Comparison of ENCODE assay signal across 8 mouse cellular contexts in the genomic region with DNA sequence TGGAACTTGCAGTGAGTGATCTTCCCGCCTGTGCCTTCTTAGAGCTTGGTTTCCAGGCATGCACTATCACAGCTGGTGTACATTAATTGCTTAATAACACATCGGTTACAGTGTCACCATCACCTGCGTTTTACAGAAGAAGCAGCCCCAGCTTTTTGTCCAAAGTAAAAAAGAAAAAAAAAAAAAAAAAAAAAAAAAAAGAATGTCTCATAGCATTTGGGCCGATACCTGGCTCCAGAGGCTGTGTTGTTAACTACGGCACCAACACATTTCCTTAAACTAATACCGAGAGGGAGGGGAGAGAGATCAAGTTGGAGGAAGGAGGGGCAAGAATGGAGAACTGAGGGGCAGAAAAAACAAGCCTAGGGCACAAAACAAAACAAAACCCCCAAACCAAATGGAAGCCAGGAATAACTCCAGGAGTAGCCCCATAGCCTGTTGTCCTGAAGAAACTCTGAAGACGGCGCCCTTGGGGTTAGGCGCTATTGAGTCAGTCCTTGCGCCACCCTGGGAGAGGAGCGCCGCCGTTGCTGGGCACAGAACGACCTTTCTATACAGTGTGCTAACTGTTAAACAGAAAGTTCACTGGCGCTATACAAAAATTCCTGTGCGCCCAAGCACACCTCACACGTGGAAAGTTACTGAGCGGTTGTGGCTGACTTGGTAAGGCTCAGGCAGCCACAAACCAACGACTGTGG. TPM values are rescaled to one million over a fixed set of nuclear protein-coding genes. Genes with fewer than 3 reads are reported as not detected.
DNase-seq lines count a peak whose midpoint lies in the region; ATAC-seq and TF ChIP-seq lines count a peak whose summit lies in the region.

No protein-coding gene starts in this region.

- intact Hi-C loops in heart, adult 2 months (cut with DNase I) = loop anchor here (10.0 kb wide), 1 partner anchor 497 kb away; no protein-coding TSS in a partner anchor

- H3K36me3 ChIP-seq in heart, embryonic 14.5 days (ENCODE audit: control insufficient read depth, insufficient read depth, low read length) = 0 out of 2 replicates have a peak, but pooled peaks cover under 1% of the 10 kb centered on the region
- H3K36me3 ChIP-seq in heart, adult 2 months (ENCODE audit: control insufficient read depth, insufficient read depth, low read length) = no peaks in the 10 kb centered on the region
- peaks cover 3% of the 10 kb centered on the region for H3K36me3 ChIP-seq in embryonic facial prominence, embryonic 13.5 days
- H3K36me3 ChIP-seq in lung, embryonic 15.5 days = no peaks in the 10 kb centered on the region

- peaks cover 2 to 6% of the 10 kb centered on the region in 2 experiments; a peak in 1 of 4 replicates for H3K4me1 ChIP-seq in heart, embryonic 14.5 days (ENCODE audit: control insufficient read depth in 2 of 2, insufficient read depth in 2 of 2, low read length in 2 of 2)
- peaks cover 3% of the 10 kb centered on the region for H3K4me1 ChIP-seq in heart, adult 2 months (ENCODE audit: control insufficient read depth, insufficient read depth, low read length)
- peaks cover 10% of the 10 kb centered on the region; the same call in 1 of the 2 replicates for H3K4me1 ChIP-seq in embryonic facial prominence, embryonic 13.5 days
- peaks cover 23% of the 10 kb centered on the region for H3K4me1 ChIP-seq in lung, embryonic 15.5 days

- peak overlapping the region; percentile 97 for H3K4me2 ChIP-seq in heart, embryonic 14.5 days (ENCODE audit: low read length)
- peak overlapping the region; percentile 85 for H3K4me2 ChIP-seq in embryonic facial prominence, embryonic 13.5 days
- H3K4me2 ChIP-seq in lung, embryonic 15.5 days = peak overlapping the region; percentile 99

- no peaks in the 10 kb centered on the region for H3K27me3 ChIP-seq in heart, embryonic 14.5 days (ENCODE audit: control insufficient read depth, insufficient read depth, low read length)
- H3K27me3 ChIP-seq in heart, adult 2 months (ENCODE audit: control insufficient read depth, insufficient read depth, low read length) = peaks cover 6% of the 10 kb centered on the region
- H3K27me3 ChIP-seq in embryonic facial prominence, embryonic 13.5 days = peaks cover 8% of the 10 kb centered on the region; the same call in 1 of the 2 replicates
- H3K27me3 ChIP-seq in lung, embryonic 15.5 days = no peaks in the 10 kb centered on the region

- ATAC-seq in heart, embryonic 14.5 days (ENCODE audit: insufficient number of reproducible peaks, insufficient read depth, low FRiP score, low read depth) = no peak
- ATAC-seq in embryonic facial prominence, embryonic 13.5 days (ENCODE audit: insufficient number of reproducible peaks, insufficient read depth, low FRiP score, low TSS enrichment, low read depth) = no peak
- no peak for ATAC-seq in lung, embryonic 15.5 days (ENCODE audit: borderline replicate concordance, extremely low read depth, low FRiP score, low TSS enrichment)

- no peaks in the 10 kb centered on the region for H3K9me3 ChIP-seq in heart, embryonic 14.5 days (ENCODE audit: control insufficient read depth, low read length)
- H3K9me3 ChIP-seq in embryonic facial prominence, embryonic 13.5 days = 0 out of 2 replicates have a peak, but pooled peaks cover under 1% of the 10 kb centered on the region
- no peaks in the 10 kb centered on the region for H3K9me3 ChIP-seq in lung, embryonic 15.5 days

- 20% methylated on average over 19 of the region's 19 CpGs for WGBS in heart, embryonic 14.5 days
- 33% methylated on average over 19 of the region's 19 CpGs for WGBS in heart, adult 2 months
- 12% methylated on average over 19 of the region's 19 CpGs for WGBS in embryonic facial prominence, embryonic 13.5 days
- WGBS in lung, embryonic 15.5 days = 19% methylated on average over 19 of the region's 19 CpGs

- no peak for TF ChIP-seq EP300 in heart, adult 2 months (IDR thresholded peaks at IDR 0.05; ENCODE audit: insufficient read depth, low read depth, low read length)

- no peak for TF ChIP-seq CTCF in heart, adult 2 months (IDR thresholded peaks at IDR 0.05)
- no peak for TF ChIP-seq CTCF in layer of hippocampus, adult 2 months (conservative IDR thresholded peaks at IDR 0.05)

- H3K27ac ChIP-seq in heart, embryonic 14.5 days (replicated peaks in 1 of 2; ENCODE audit: control insufficient read depth in 1 of 2, insufficient read depth in 1 of 2, low read depth in 2 of 2, low read length in 2 of 2) = no peak overlapping the region
- no peak overlapping the region for H3K27ac ChIP-seq in heart, adult 2 months
- peak overlapping the region; percentile 98 for H3K27ac ChIP-seq in embryonic facial prominence, embryonic 13.5 days
- H3K27ac ChIP-seq in lung, embryonic 15.5 days = 0 out of 2 replicates have a peak overlapping the region, but pooled peaks have one; percentile 97
- H3K27ac ChIP-seq in layer of hippocampus, adult 2 months = no peak overlapping the region

- no peak for TF ChIP-seq POLR2A in heart, adult 2 months (IDR thresholded peaks at IDR 0.05; ENCODE audit: insufficient read depth, low read depth, low read length)

- peak overlapping the region; percentile 5 to 67 for H3K4me3 ChIP-seq in heart, embryonic 14.5 days (ENCODE audit: control insufficient read depth in 1 of 2, insufficient read depth in 1 of 2, low read depth in 1 of 2, low read length in 2 of 2)
- no peak overlapping the region for H3K4me3 ChIP-seq in heart, adult 2 months
- H3K4me3 ChIP-seq in embryonic facial prominence, embryonic 13.5 days = peak overlapping the region; percentile 70
- H3K4me3 ChIP-seq in lung, embryonic 15.5 days = peak overlapping the region; percentile 67
- no peak overlapping the region; the same call in 1 of the 2 replicates for H3K4me3 ChIP-seq in layer of hippocampus, adult 2 months

- no peaks in the 10 kb centered on the region for H3K79me2 ChIP-seq in heart, adult 2 months (replicated peaks; ENCODE audit: control insufficient read depth, insufficient read depth, low read length)

- H3K9ac ChIP-seq in heart, embryonic 14.5 days (ENCODE audit: low read length) = peak overlapping the region; percentile 76
- H3K9ac ChIP-seq in heart, adult 2 months (ENCODE audit: low read depth, low read length) = no peak overlapping the region
- H3K9ac ChIP-seq in embryonic facial prominence, embryonic 13.5 days = peak overlapping the region; percentile 62
- peak overlapping the region; percentile 79; the same call in 1 of the 2 replicates for H3K9ac ChIP-seq in lung, embryonic 15.5 days

- no peak for DNase-seq in heart, adult 2 months
- DNase-seq in kidney, adult 11 months = peak; percentile 25
- DNase-seq in retina, postnatal 1 day = peak; percentile 47
- DNase-seq in layer of hippocampus, adult 2 months (ENCODE audit: low spot score in 2 of 2) = no peak
- no peak for DNase-seq in adipocyte (ENCODE audit: low spot score)

RNA-seq across cellular contexts. Expression of a gene that starts 0.6 kb away (rescaled TPM):
- polyA plus RNA-seq in heart, embryonic 14.5 days (2014; fragmentation: Nextera tagmentation; extraction: Ambion mirVana) = 80.4 and 81.2 TPM in 2 replicates
- 10 to 100 TPM in 1 of 2 experiments, 1 to 10 TPM in 1; 5.0 to 19.7 TPM for total RNA-seq in heart, adult 2 months (2021)
- polyA plus RNA-seq in heart, adult 2 months (2012; rRNA removed) = 10.8 and 36.4 TPM in 2 replicates
- polyA plus RNA-seq in embryonic facial prominence, embryonic 13.5 days (2015; fragmentation: Nextera tagmentation; extraction: Ambion mirVana) = 260 and 274 TPM in 2 replicates
- 204 and 215 TPM in 2 replicates for polyA plus RNA-seq in lung, embryonic 15.5 days (2015; fragmentation: Nextera tagmentation; extraction: Ambion mirVana)
- total RNA-seq in layer of hippocampus, adult 2 months (2021) = 10 to 100 TPM in 1 of 2 experiments, 1 to 10 TPM in 1; 7.3 to 10.2 TPM

RNA-seq across cellular contexts. Expression of a gene that starts 36.7 kb away (rescaled TPM):
- polyA plus RNA-seq in heart, embryonic 14.5 days (2014; fragmentation: Nextera tagmentation; extraction: Ambion mirVana) = 90.8 and 94.3 TPM in 2 replicates
- 100 to 1,000 TPM; 112 to 121 TPM for total RNA-seq in heart, adult 2 months (2021)
- 27.4 and 34.1 TPM in 2 replicates for polyA plus RNA-seq in heart, adult 2 months (2012; rRNA removed)
- 66.0 and 76.1 TPM in 2 replicates for polyA plus RNA-seq in embryonic facial prominence, embryonic 13.5 days (2015; fragmentation: Nextera tagmentation; extraction: Ambion mirVana)
- polyA plus RNA-seq in lung, embryonic 15.5 days (2015; fragmentation: Nextera tagmentation; extraction: Ambion mirVana) = 48.1 and 52.1 TPM in 2 replicates
- total RNA-seq in layer of hippocampus, adult 2 months (2021) = 10 to 100 TPM; 41.3 to 44.9 TPM

RNA-seq across cellular contexts. Expression of a gene that starts 53.6 kb away (rescaled TPM):
- polyA plus RNA-seq in heart, embryonic 14.5 days (2014; fragmentation: Nextera tagmentation; extraction: Ambion mirVana) = 16.6 and 19.3 TPM in 2 replicates
- 10 to 100 TPM in 1 of 2 experiments, 1 to 10 TPM in 1; 7.9 to 18.6 TPM for total RNA-seq in heart, adult 2 months (2021)
- polyA plus RNA-seq in heart, adult 2 months (2012; rRNA removed) = 77.3 and 95.5 TPM in 2 replicates
- polyA plus RNA-seq in embryonic facial prominence, embryonic 13.5 days (2015; fragmentation: Nextera tagmentation; extraction: Ambion mirVana) = 11.9 and 34.3 TPM in 2 replicates
- 10.8 and 15.1 TPM in 2 replicates for polyA plus RNA-seq in lung, embryonic 15.5 days (2015; fragmentation: Nextera tagmentation; extraction: Ambion mirVana)
- 10 to 100 TPM; 12.5 to 12.7 TPM for total RNA-seq in layer of hippocampus, adult 2 months (2021)

Comparison
In these comparisons a context has a peak if more than half of its experiments do, and no peak if none do; other contexts are left out.
1. H3K4me3 ChIP-seq: peak in heart, embryonic 14.5 days (2 of 2), embryonic facial prominence, embryonic 13.5 days (single experiment) and lung, embryonic 15.5 days (single experiment); none in heart, adult 2 months (single experiment) and layer of hippocampus, adult 2 months (single experiment).
2. H3K27ac ChIP-seq: peak in embryonic facial prominence, embryonic 13.5 days (single experiment) and lung, embryonic 15.5 days (single experiment); none in heart, embryonic 14.5 days (0 of 2), heart, adult 2 months (single experiment) and layer of hippocampus, adult 2 months (single experiment).
3. DNase-seq: peak in kidney, adult 11 months (single experiment) and retina, postnatal 1 day (single experiment); none in heart, adult 2 months (0 of 2), layer of hippocampus, adult 2 months (0 of 2) and adipocyte (single experiment).
4. Peak in every context shown above with its lines, with median percentiles within 50 percentile points of each other: H3K4me2 ChIP-seq.